Mouse (Mus musculus) hindbrain, embryonic 10.5 days (tissue): ENCODE results near the gene Rgs17. TPM values are rescaled to one million over a fixed set of nuclear protein-coding genes. Genes with fewer than 3 reads are reported as not detected.

Experiments used
- DNase-seq: peaks from one replicate; pipeline ENCODE4 v3.0.0-alpha.2; 2017; ENCODE audit warnings: low spot score
- H3K27ac ChIP-seq: fragments of 300-500 bp; sonication (generic); 2 replicates; pipeline ENCODE4 v1.5.1; 2016; ENCODE audit warnings: mild to moderate bottlenecking, moderate library complexity
- H3K27me3 ChIP-seq: fragments of 300-500 bp; sonication (generic); 2 replicates; pipeline ENCODE4 v1.6.1; 2016; ENCODE audit warnings: mild to moderate bottlenecking; ENCODE audit not compliant: poor library complexity, insufficient read depth, severe bottlenecking
- H3K36me3 ChIP-seq: fragments of 300-500 bp; sonication (generic); 2 replicates; pipeline ENCODE4 v1.6.1; 2016; ENCODE audit warnings: mild to moderate bottlenecking, moderate library complexity
- H3K4me1 ChIP-seq: fragments of 300-500 bp; sonication (generic); replicated peaks from 2 replicates; pipeline ENCODE4 v1.6.1; 2016; ENCODE audit warnings: mild to moderate bottlenecking
- H3K4me3 ChIP-seq: fragments of 300-500 bp; sonication (generic); 2 replicates; pipeline ENCODE4 v1.5.1; 2016; ENCODE audit warnings: mild to moderate bottlenecking, moderate library complexity
- H3K9me3 ChIP-seq: fragments of 300-500 bp; sonication (generic); 2 replicates; pipeline ENCODE4 v1.6.1; 2016; ENCODE audit warnings: mild to moderate bottlenecking, moderate library complexity
- WGBS: fragments of 180-500 bp; shearing (Covaris S2); methylation state at CpG from one replicate; pipeline ENCODE4 v1.1.7; 2016; 5-methylcytosine and 5-hydroxymethylcytosine counted together
- polyA plus RNA-seq: library from polyadenylated mRNA; unstranded; fragments of >200 nt; fragmentation: Nextera tagmentation; extraction: Ambion mirVana; gene quantifications from 2 replicates; pipeline ENCODE4 v1.2.1, GENCODE M21; 2016

Gene Rgs17
- polyA plus RNA-seq, 1 experiment from 2014 or later = 1.3 TPM

GRCm38 (mm10) chr10:5818772-5819171, 103.4 kb downstream of the Rgs17 start:
- Histone ChIP-seq H3K4me1 (peaks cover 11% of the 10 kb centered on the region), H3K27me3 (no peaks in the 10 kb centered on the region), H3K36me3 (peaks cover 79% of the 10 kb centered on the region), H3K9me3 (no peaks in the 10 kb centered on the region), H3K27ac (no peak overlapping the region), H3K4me3 (no peak overlapping the region)
- DNase-seq = no peak
- WGBS = 96% methylated on average over 3 of the region's 3 CpGs

- DNase-seq = no peak
- H3K27me3 ChIP-seq = no peaks in the 10 kb centered on the region
- H3K4me3 ChIP-seq = no peak overlapping the region
- H3K9me3 ChIP-seq = no peaks in the 10 kb centered on the region
- no peak overlapping the region for H3K27ac ChIP-seq
- 97% methylated on average over 2 of the region's 2 CpGs for WGBS
- peaks cover 97% of the 10 kb centered on the region for H3K36me3 ChIP-seq
- no peaks in the 10 kb centered on the region for H3K4me1 ChIP-seq
Observed at GRCm38 (mm10) chr10:5815968-5816367, 106.2 kb downstream of the Rgs17 start.

- Histone ChIP-seq H3K9me3 (no peaks in the 10 kb centered on the region), H3K27ac (no peak overlapping the region), H3K4me3 (no peak overlapping the region), H3K36me3 (peaks cover 78% of the 10 kb centered on the region), H3K27me3 (no peaks in the 10 kb centered on the region), H3K4me1 (no peaks in the 10 kb centered on the region)
- no peak for DNase-seq
- WGBS = 94% methylated on average over 11 of the region's 11 CpGs
Observed at GRCm38 (mm10) chr10:5813724-5814123, 108.5 kb downstream of the Rgs17 start.

- no peak for DNase-seq
- WGBS = 92% methylated on average over 2 of the region's 2 CpGs
- peaks cover 16% of the 10 kb centered on the region for H3K4me1 ChIP-seq
- H3K27me3 ChIP-seq = no peaks in the 10 kb centered on the region
- H3K27ac ChIP-seq = no peak overlapping the region
- H3K9me3 ChIP-seq = no peaks in the 10 kb centered on the region
- peaks cover 22% of the 10 kb centered on the region for H3K36me3 ChIP-seq
- no peak overlapping the region for H3K4me3 ChIP-seq
Observed at GRCm38 (mm10) chr10:5807683-5808082, 114.5 kb downstream of the Rgs17 start.

- H3K36me3 ChIP-seq = peaks cover 22% of the 10 kb centered on the region
- no peak for DNase-seq
- no peaks in the 10 kb centered on the region for H3K27me3 ChIP-seq
- H3K4me3 ChIP-seq = no peak overlapping the region
- H3K9me3 ChIP-seq = no peaks in the 10 kb centered on the region
- peaks cover 23% of the 10 kb centered on the region for H3K4me1 ChIP-seq
- no peak overlapping the region for H3K27ac ChIP-seq
- 87% methylated on average over 4 of the region's 4 CpGs for WGBS
Observed at GRCm38 (mm10) chr10:5806996-5807395, 115.2 kb downstream of the Rgs17 start.

GRCm38 (mm10) chr10:5806416-5806815, 115.8 kb downstream of the Rgs17 start:
- Histone ChIP-seq H3K4me3 (peak overlapping the region; percentile 87), H3K27ac (peak overlapping the region; percentile 96), H3K36me3 (peaks cover 22% of the 10 kb centered on the region), H3K27me3 (no peaks in the 10 kb centered on the region), H3K4me1 (peaks cover 27% of the 10 kb centered on the region), H3K9me3 (no peaks in the 10 kb centered on the region)
- no peak for DNase-seq
- 25% methylated on average over 8 of the region's 8 CpGs for WGBS

GRCm38 (mm10) chr10:5805731-5806307, 116.4 kb downstream of the Rgs17 start:
- Histone ChIP-seq H3K27ac (peak overlapping the region; percentile 96), H3K4me1 (peaks cover 32% of the 10 kb centered on the region), H3K4me3 (peak overlapping the region; percentile 87), H3K9me3 (no peaks in the 10 kb centered on the region), H3K36me3 (peaks cover 22% of the 10 kb centered on the region), H3K27me3 (no peaks in the 10 kb centered on the region)
- DNase-seq = peak; percentile 98
- WGBS = under 1% methylated on average over 43 of the region's 43 CpGs

- H3K27me3 ChIP-seq = no peaks in the 10 kb centered on the region
- DNase-seq = peak; percentile 97
- WGBS = under 1% methylated on average over 42 of the region's 42 CpGs
- H3K36me3 ChIP-seq = peaks cover 27% of the 10 kb centered on the region
- H3K9me3 ChIP-seq = no peaks in the 10 kb centered on the region
- peaks cover 32% of the 10 kb centered on the region for H3K4me1 ChIP-seq
- H3K27ac ChIP-seq = peak within 1 kb of the TSS; percentile 96
- H3K4me3 ChIP-seq = peak within 1 kb of the TSS; percentile 87
Observed at GRCm38 (mm10) chr10:5805243-5805730, 116.9 kb downstream of the Rgs17 start, which contains the start of gene Fbxo5. Fbxo5 (minus strand) TSS chr10:5805600.

- no peaks in the 10 kb centered on the region for H3K27me3 ChIP-seq
- peak overlapping the region; percentile 87 for H3K4me3 ChIP-seq
- H3K27ac ChIP-seq = peak overlapping the region; percentile 96
- H3K9me3 ChIP-seq = no peaks in the 10 kb centered on the region
- DNase-seq = no peak
- WGBS = 0% methylated on average over 24 of the region's 24 CpGs
- H3K36me3 ChIP-seq = peaks cover 33% of the 10 kb centered on the region
- peaks cover 32% of the 10 kb centered on the region for H3K4me1 ChIP-seq
Observed at GRCm38 (mm10) chr10:5804691-5805156, 117.5 kb downstream of the Rgs17 start.

- H3K27ac ChIP-seq = peak overlapping the region; percentile 96
- 10% methylated on average over 1 of the region's 1 CpGs for WGBS
Observed at GRCm38 (mm10) chr10:5803739-5804138, 118.5 kb downstream of the Rgs17 start.

GRCm38 (mm10) chr10:5802866-5803265, 119.3 kb downstream of the Rgs17 start:
- WGBS = 51% methylated on average over 6 of the region's 6 CpGs
- Histone ChIP-seq H3K36me3 (peaks cover 50% of the 10 kb centered on the region), H3K27ac (peak overlapping the region; percentile 40; the same call in 1 of the 2 replicates), H3K4me1 (peaks cover 32% of the 10 kb centered on the region), H3K4me3 (peak overlapping the region; percentile 87), H3K27me3 (no peaks in the 10 kb centered on the region), H3K9me3 (no peaks in the 10 kb centered on the region)
- no peak for DNase-seq

More at GRCm38 (mm10) chr10:5803739-5804138, 118.5 kb downstream of the Rgs17 start:
- no peaks in the 10 kb centered on the region for H3K9me3 ChIP-seq
- no peaks in the 10 kb centered on the region for H3K27me3 ChIP-seq
- H3K4me3 ChIP-seq = peak overlapping the region; percentile 87
- DNase-seq = no peak
- peaks cover 32% of the 10 kb centered on the region for H3K4me1 ChIP-seq
- peaks cover 41% of the 10 kb centered on the region for H3K36me3 ChIP-seq

- H3K27ac ChIP-seq = no peak overlapping the region
- WGBS = 98% methylated on average over 1 of the region's 1 CpGs
- H3K4me3 ChIP-seq = no peak overlapping the region
- no peaks in the 10 kb centered on the region for H3K27me3 ChIP-seq
- no peak for DNase-seq
- peaks cover 52% of the 10 kb centered on the region for H3K36me3 ChIP-seq
- H3K4me1 ChIP-seq = peaks cover 27% of the 10 kb centered on the region
- no peaks in the 10 kb centered on the region for H3K9me3 ChIP-seq
Observed at GRCm38 (mm10) chr10:5800490-5800889, 121.7 kb downstream of the Rgs17 start.

GRCm38 (mm10) chr10:5798069-5798468, 124.1 kb downstream of the Rgs17 start:
- Histone ChIP-seq H3K27me3 (no peaks in the 10 kb centered on the region), H3K4me1 (peaks cover 20% of the 10 kb centered on the region), H3K36me3 (peaks cover 52% of the 10 kb centered on the region), H3K4me3 (no peak overlapping the region), H3K27ac (no peak overlapping the region), H3K9me3 (no peaks in the 10 kb centered on the region)
- no peak for DNase-seq
- WGBS = 89% methylated on average over 4 of the region's 4 CpGs
